Mouse (Mus musculus): ENCODE measurements at regions not wholly inside any gene's neighbourhood (a gene's known extent, or its start where the extent isn't known, plus 50 kb on each side); places are given as distances from the start of the nearest gene placed in this dataset.

DNA sequence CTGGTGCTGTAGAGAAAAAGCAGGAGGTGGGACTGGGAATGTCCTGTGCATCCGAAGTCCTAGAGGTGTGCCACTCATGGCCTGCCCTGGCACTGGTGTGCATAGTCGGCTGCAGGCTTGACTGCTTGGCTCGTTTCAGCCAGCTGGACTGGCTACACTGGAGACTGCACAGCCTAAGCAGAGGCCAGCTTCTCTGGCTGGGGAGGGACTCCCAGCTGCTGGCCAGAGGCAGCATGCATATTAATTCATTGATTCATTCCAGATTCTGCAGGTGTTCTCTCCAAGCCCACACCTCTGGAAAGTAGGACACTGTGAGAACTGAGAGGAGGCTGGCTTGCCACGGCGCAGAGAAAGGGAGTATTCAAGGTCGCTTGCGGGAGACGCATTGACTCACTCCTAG, 385.9 kb downstream of the Eipr1 start:
- Histone ChIP-seq H3K27me3 (ENCODE audit: control insufficient read depth in 1 of 2, insufficient read depth in 2 of 2, low read length in 2 of 2) (no peaks in the 10 kb centered on the region), H3K27ac (ENCODE audit: control insufficient read depth, low read depth, low read length) (no peak overlapping the region), H3K9me3 (replicated peaks; ENCODE audit: insufficient read depth, low read length) (no peaks in the 10 kb centered on the region), H3K79me2 (ENCODE audit: control insufficient read depth, insufficient read depth, low read length, poor library complexity) (no peaks in the 10 kb centered on the region), H3K4me1 (ENCODE audit: control insufficient read depth in 1 of 2, insufficient read depth in 2 of 2, low read length in 2 of 2) (no peaks in the 10 kb centered on the region), H3K9ac (ENCODE audit: control insufficient read depth, low read depth, low read length, poor library complexity, severe bottlenecking) (no peak overlapping the region), H3K36me3 (ENCODE audit: control insufficient read depth in 1 of 2, insufficient read depth in 2 of 2, low read length in 2 of 2) (no peaks in the 10 kb centered on the region), H3K4me3 (ENCODE audit: control insufficient read depth in 1 of 2, insufficient read depth in 1 of 2, low read depth in 2 of 2, low read length in 2 of 2) (no peak overlapping the region)
- DNase-seq (ENCODE audit: low read depth, low spot score), result no peak
- TF ChIP-seq MYB (IDR thresholded peaks at IDR 0.05; ENCODE audit: low read depth, low read length), result no peak
- TF ChIP-seq POLR2AphosphoS2 (IDR thresholded peaks at IDR 0.05; ENCODE audit: low read length), result no peak
- TF ChIP-seq BHLHE40 (IDR thresholded peaks at IDR 0.05; ENCODE audit: borderline replicate concordance, low read depth, low read length), result no peak
- no peak for TF ChIP-seq E2F4 (IDR thresholded peaks at IDR 0.05; ENCODE audit: borderline replicate concordance, low read depth, low read length)
- no peak for TF ChIP-seq ZKSCAN1 (IDR thresholded peaks at IDR 0.05; ENCODE audit: low read depth, low read length)
- TF ChIP-seq MAFK (IDR thresholded peaks at IDR 0.05; ENCODE audit: borderline replicate concordance, low read depth, low read length), result no peak
- TF ChIP-seq TAL1 (IDR thresholded peaks at IDR 0.05; ENCODE audit: low read length), result no peak
- TF ChIP-seq UBTF (IDR thresholded peaks at IDR 0.05; ENCODE audit: borderline replicate concordance, insufficient read depth, low read depth, low read length), result no peak
- TF ChIP-seq GABPA (IDR thresholded peaks at IDR 0.05; ENCODE audit: low read depth, low read length), result no peak
- no peak for TF ChIP-seq SIN3A (IDR thresholded peaks at IDR 0.05; ENCODE audit: low read length)
- no peak for TF ChIP-seq ZC3H11A (IDR thresholded peaks at IDR 0.05; ENCODE audit: low read depth, low read length)

DNA sequence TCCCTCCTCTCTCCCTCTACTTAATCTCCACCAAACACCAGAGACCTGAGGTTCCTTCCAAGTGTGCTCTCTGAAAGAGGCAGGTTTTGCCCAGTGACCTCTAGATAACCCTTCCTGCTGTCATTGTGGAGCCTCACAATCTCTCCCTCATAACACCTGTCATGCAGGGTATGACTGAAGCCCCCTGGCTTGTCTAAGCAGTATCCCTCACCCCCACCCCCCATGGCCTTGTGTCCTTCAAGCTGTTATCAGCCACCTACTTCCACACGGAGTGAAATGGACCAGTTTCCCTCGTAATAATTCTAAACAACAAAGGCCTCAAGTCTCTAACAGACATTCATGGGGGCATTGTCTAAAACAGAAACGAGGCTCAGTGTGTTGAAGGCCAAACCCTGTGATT, 387.6 kb upstream of the Myt1l start:
- H3K36me3 ChIP-seq (ENCODE audit: control insufficient read depth in 1 of 2, insufficient read depth in 2 of 2, low read length in 2 of 2), result no peaks in the 10 kb centered on the region
- H3K4me3 ChIP-seq (ENCODE audit: control insufficient read depth in 1 of 2, insufficient read depth in 1 of 2, low read depth in 2 of 2, low read length in 2 of 2), result no peak overlapping the region
- no peak overlapping the region for H3K27ac ChIP-seq (ENCODE audit: control insufficient read depth, low read depth, low read length)
- H3K79me2 ChIP-seq (ENCODE audit: control insufficient read depth, insufficient read depth, low read length, poor library complexity), result no peaks in the 10 kb centered on the region
- H3K4me1 ChIP-seq (ENCODE audit: control insufficient read depth in 1 of 2, insufficient read depth in 2 of 2, low read length in 2 of 2), result no peaks in the 10 kb centered on the region
- no peak for DNase-seq (ENCODE audit: low read depth, low spot score)
- no peaks in the 10 kb centered on the region for H3K27me3 ChIP-seq (ENCODE audit: control insufficient read depth in 1 of 2, insufficient read depth in 2 of 2, low read length in 2 of 2)
- no peaks in the 10 kb centered on the region for H3K9me3 ChIP-seq (replicated peaks; ENCODE audit: insufficient read depth, low read length)
- no peak overlapping the region for H3K9ac ChIP-seq (ENCODE audit: control insufficient read depth, low read depth, low read length, poor library complexity, severe bottlenecking)
- TF ChIP-seq MAZ (IDR thresholded peaks at IDR 0.05; ENCODE audit: low read depth, low read length), result no peak
- no peak for TF ChIP-seq CTCF (IDR thresholded peaks at IDR 0.05 in 2 of 3, conservative IDR thresholded peaks at IDR 0.05 in 1 of 3; ENCODE audit: control insufficient read depth in 1 of 3, insufficient read depth in 1 of 3, low read depth in 2 of 3, low read length in 3 of 3, poor library complexity in 1 of 3, severe bottlenecking in 1 of 3)
- TF ChIP-seq USF1 (IDR thresholded peaks at IDR 0.05; ENCODE audit: low read depth, low read length), result no peak
- TF ChIP-seq ZKSCAN1 (IDR thresholded peaks at IDR 0.05; ENCODE audit: low read depth, low read length), result no peak
- TF ChIP-seq POLR2A (IDR thresholded peaks at IDR 0.05; ENCODE audit: control insufficient read depth in 1 of 2, insufficient read depth in 1 of 2, low read depth in 1 of 2, low read length in 2 of 2, poor library complexity in 1 of 2), result no peak

DNA sequence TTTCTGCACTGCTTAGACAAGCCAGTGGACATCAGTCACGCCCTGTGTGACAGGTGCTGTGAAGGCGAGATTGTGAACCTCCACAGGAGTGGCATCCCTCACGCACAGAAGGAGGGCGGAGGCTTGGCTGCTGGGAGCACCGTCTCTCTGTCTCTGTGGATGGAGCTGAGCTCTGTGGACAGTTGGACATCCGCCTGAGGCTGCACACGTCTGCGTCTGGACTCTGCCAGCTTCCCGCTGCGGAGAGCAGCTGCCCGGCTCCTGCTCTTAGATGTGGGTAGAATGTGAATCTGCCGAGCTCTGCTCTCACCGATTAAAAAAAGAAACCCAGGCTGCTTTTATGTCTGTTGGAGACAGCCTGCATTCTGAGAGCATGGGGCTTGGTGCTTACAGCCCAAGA, 387.1 kb upstream of the Myt1l start:
- Histone ChIP-seq H3K4me1 (ENCODE audit: control insufficient read depth in 1 of 2, insufficient read depth in 2 of 2, low read length in 2 of 2) (no peaks in the 10 kb centered on the region), H3K4me3 (ENCODE audit: control insufficient read depth in 1 of 2, insufficient read depth in 1 of 2, low read depth in 2 of 2, low read length in 2 of 2) (no peak overlapping the region), H3K9ac (ENCODE audit: control insufficient read depth, low read depth, low read length, poor library complexity, severe bottlenecking) (no peak overlapping the region), H3K36me3 (ENCODE audit: control insufficient read depth in 1 of 2, insufficient read depth in 2 of 2, low read length in 2 of 2) (no peaks in the 10 kb centered on the region), H3K9me3 (replicated peaks; ENCODE audit: insufficient read depth, low read length) (no peaks in the 10 kb centered on the region), H3K79me2 (ENCODE audit: control insufficient read depth, insufficient read depth, low read length, poor library complexity) (no peaks in the 10 kb centered on the region), H3K27ac (ENCODE audit: control insufficient read depth, low read depth, low read length) (no peak overlapping the region), H3K27me3 (ENCODE audit: control insufficient read depth in 1 of 2, insufficient read depth in 2 of 2, low read length in 2 of 2) (no peaks in the 10 kb centered on the region)
- TF ChIP-seq NELFE (IDR thresholded peaks at IDR 0.05; ENCODE audit: low read depth, low read length) (no peak), TAL1 (IDR thresholded peaks at IDR 0.05; ENCODE audit: low read length) (no peak), CHD2 (IDR thresholded peaks at IDR 0.05; ENCODE audit: low read length) (no peak), ZNF384 (IDR thresholded peaks at IDR 0.05; ENCODE audit: low read depth, low read length) (no peak), CHD1 (IDR thresholded peaks at IDR 0.05; ENCODE audit: low read depth, low read length) (no peak), MAX (IDR thresholded peaks at IDR 0.05; ENCODE audit: low read length) (no peak), MYB (IDR thresholded peaks at IDR 0.05; ENCODE audit: low read depth, low read length) (no peak), GABPA (IDR thresholded peaks at IDR 0.05; ENCODE audit: low read depth, low read length) (no peak), ZKSCAN1 (IDR thresholded peaks at IDR 0.05; ENCODE audit: low read depth, low read length) (no peak), GATA1 (IDR thresholded peaks at IDR 0.05; ENCODE audit: low read depth, low read length) (no peak), USF2 (IDR thresholded peaks at IDR 0.05; ENCODE audit: borderline replicate concordance in 1 of 2, insufficient read depth in 1 of 2, low read depth in 1 of 2, low read length in 2 of 2) (no peak), JUND (IDR thresholded peaks at IDR 0.05; ENCODE audit: low read depth, low read length) (no peak), NRF1 (IDR thresholded peaks at IDR 0.05; ENCODE audit: insufficient read depth, low read depth, low read length, poor library complexity, severe bottlenecking) (no peak), ZMIZ1 (IDR thresholded peaks at IDR 0.05; ENCODE audit: low read depth, low read length) (no peak), POLR2AphosphoS2 (IDR thresholded peaks at IDR 0.05; ENCODE audit: low read length) (no peak), MAFK (IDR thresholded peaks at IDR 0.05; ENCODE audit: borderline replicate concordance, low read depth, low read length) (no peak), UBTF (IDR thresholded peaks at IDR 0.05; ENCODE audit: borderline replicate concordance, insufficient read depth, low read depth, low read length) (no peak)
- no peak for DNase-seq (ENCODE audit: low read depth, low spot score)

Data from MEL (cell line).